Mouse (Mus musculus): Measurements from ENCODE around the gene Psmd3. TPM values are rescaled to one million over a fixed set of nuclear protein-coding genes. Genes with fewer than 3 reads are reported as not detected.
"Not testable (repeated sequence)": the region's sequence is repeated elsewhere in the genome, so short reads cannot be mapped to it uniquely, and the experiment has no call there.

Gene Psmd3
- total and polyA plus RNA-seq, 2 experiments = 54.6 to 158 TPM

- Histone ChIP-seq H3K27me3 (ENCODE audit: control insufficient read depth, insufficient read depth, low read length) (0 out of 2 replicates have a peak, but pooled peaks cover 7% of the 10 kb centered on the region), H3K4me1 (ENCODE audit: control insufficient read depth, insufficient read depth, low read length) (no peaks in the 10 kb centered on the region), H3K79me2 (ENCODE audit: control insufficient read depth, insufficient read depth, low read length) (no peaks in the 10 kb centered on the region), H3K36me3 (ENCODE audit: control insufficient read depth, insufficient read depth, low read length) (no peaks in the 10 kb centered on the region), H3K4me3 (ENCODE audit: insufficient read depth, low read depth, low read length) (no peak overlapping the region), H3K27ac (replicated peaks; ENCODE audit: insufficient read depth, low read depth, low read length) (no peak overlapping the region), H3K9ac (ENCODE audit: low read depth, low read length) (no peak overlapping the region)
- 47% methylated on average over 2 of the region's 2 CpGs for WGBS
- no peak for DNase-seq (ENCODE audit: extremely low read depth, low read depth, low spot score)
- TF ChIP-seq POLR2A (IDR thresholded peaks at IDR 0.05; ENCODE audit: extremely low read depth, insufficient read depth, low read length) = no peak
- no peak for TF ChIP-seq CTCF (IDR thresholded peaks at IDR 0.05; ENCODE audit: low read depth, low read length)
Observed at GRCm38 (mm10) chr11:98645946-98646345, 36.4 kb upstream of the Psmd3 start.

- Histone ChIP-seq H3K4me3 (ENCODE audit: insufficient read depth, low read depth, low read length) (no peak within 1 kb of the TSS), H3K9ac (ENCODE audit: low read depth, low read length) (no peak within 1 kb of the TSS), H3K79me2 (ENCODE audit: control insufficient read depth, insufficient read depth, low read length) (no peaks in the 10 kb centered on the region), H3K27me3 (ENCODE audit: control insufficient read depth, insufficient read depth, low read length) (0 out of 2 replicates have a peak, but pooled peaks cover 7% of the 10 kb centered on the region), H3K36me3 (ENCODE audit: control insufficient read depth, insufficient read depth, low read length) (no peaks in the 10 kb centered on the region), H3K27ac (replicated peaks; ENCODE audit: insufficient read depth, low read depth, low read length) (no peak within 1 kb of the TSS), H3K4me1 (ENCODE audit: control insufficient read depth, insufficient read depth, low read length) (no peaks in the 10 kb centered on the region)
- TF ChIP-seq POLR2A (IDR thresholded peaks at IDR 0.05; ENCODE audit: extremely low read depth, insufficient read depth, low read length) (no peak), CTCF (IDR thresholded peaks at IDR 0.05; ENCODE audit: low read depth, low read length) (no peak)
- 40% methylated on average over 2 of the region's 2 CpGs for WGBS
- DNase-seq (ENCODE audit: extremely low read depth, low read depth, low spot score) = no peak
Observed at GRCm38 (mm10) chr11:98646459-98646858, 35.9 kb upstream of the Psmd3 start, which contains the start of gene Gsdma2. TSS of gene Gsdma2 (plus strand) at chr11:98646759.

- not testable (repeated sequence) for H3K4me3 ChIP-seq (ENCODE audit: insufficient read depth, low read depth, low read length); H3K27ac ChIP-seq (replicated peaks; ENCODE audit: insufficient read depth, low read depth, low read length); H3K79me2 ChIP-seq (ENCODE audit: control insufficient read depth, insufficient read depth, low read length); H3K4me1 ChIP-seq (ENCODE audit: control insufficient read depth, insufficient read depth, low read length); H3K27me3 ChIP-seq (ENCODE audit: control insufficient read depth, insufficient read depth, low read length); H3K36me3 ChIP-seq (ENCODE audit: control insufficient read depth, insufficient read depth, low read length); H3K9ac ChIP-seq (ENCODE audit: low read depth, low read length)
- 8% methylated on average over 7 of the region's 7 CpGs for WGBS
- peak; percentile 21 for DNase-seq (ENCODE audit: extremely low read depth, low read depth, low spot score)
- peak; percentile 72 for TF ChIP-seq CTCF (IDR thresholded peaks at IDR 0.05; ENCODE audit: low read depth, low read length)
Observed at GRCm38 (mm10) chr11:98655076-98655475, 27.3 kb upstream of the Psmd3 start.

- Histone ChIP-seq H3K27ac (replicated peaks; ENCODE audit: insufficient read depth, low read depth, low read length) (no peak overlapping the region), H3K27me3 (ENCODE audit: control insufficient read depth, insufficient read depth, low read length) (no peaks in the 10 kb centered on the region), H3K79me2 (ENCODE audit: control insufficient read depth, insufficient read depth, low read length) (no peaks in the 10 kb centered on the region), H3K4me3 (ENCODE audit: insufficient read depth, low read depth, low read length) (no peak overlapping the region), H3K4me1 (ENCODE audit: control insufficient read depth, insufficient read depth, low read length) (no peaks in the 10 kb centered on the region), H3K9ac (ENCODE audit: low read depth, low read length) (no peak overlapping the region), H3K36me3 (ENCODE audit: control insufficient read depth, insufficient read depth, low read length) (no peaks in the 10 kb centered on the region)
- 13% methylated on average over 6 of the region's 6 CpGs for WGBS
- TF ChIP-seq CTCF (IDR thresholded peaks at IDR 0.05; ENCODE audit: low read depth, low read length) = peak; percentile 42
- TF ChIP-seq POLR2A (IDR thresholded peaks at IDR 0.05; ENCODE audit: extremely low read depth, insufficient read depth, low read length) = no peak
- peak; percentile 40 for DNase-seq (ENCODE audit: extremely low read depth, low read depth, low spot score)
Observed at GRCm38 (mm10) chr11:98660517-98660916, 21.8 kb upstream of the Psmd3 start.

- DNase-seq (ENCODE audit: extremely low read depth, low read depth, low spot score) = no peak
- Histone ChIP-seq H3K27ac (replicated peaks; ENCODE audit: insufficient read depth, low read depth, low read length) (no peak within 1 kb of the TSS), H3K4me3 (ENCODE audit: insufficient read depth, low read depth, low read length) (no peak within 1 kb of the TSS), H3K4me1 (ENCODE audit: control insufficient read depth, insufficient read depth, low read length) (no peaks in the 10 kb centered on the region), H3K9ac (ENCODE audit: low read depth, low read length) (no peak within 1 kb of the TSS), H3K79me2 (ENCODE audit: control insufficient read depth, insufficient read depth, low read length) (no peaks in the 10 kb centered on the region), H3K27me3 (ENCODE audit: control insufficient read depth, insufficient read depth, low read length) (no peaks in the 10 kb centered on the region), H3K36me3 (ENCODE audit: control insufficient read depth, insufficient read depth, low read length) (no peaks in the 10 kb centered on the region)
- TF ChIP-seq CTCF (IDR thresholded peaks at IDR 0.05; ENCODE audit: low read depth, low read length) (no peak), POLR2A (IDR thresholded peaks at IDR 0.05; ENCODE audit: extremely low read depth, insufficient read depth, low read length) (no peak)
- 50% methylated on average over 4 of the region's 4 CpGs for WGBS
Observed at GRCm38 (mm10) chr11:98664091-98664490, 18.3 kb upstream of the Psmd3 start, which contains the start of gene Gsdma. TSS of gene Gsdma (plus strand) at chr11:98664351.

GRCm38 (mm10) chr11:98668984-98669383 lies 13.4 kb upstream of the Psmd3 start:
- Histone ChIP-seq H3K4me1 (ENCODE audit: control insufficient read depth, insufficient read depth, low read length) (no peaks in the 10 kb centered on the region), H3K79me2 (ENCODE audit: control insufficient read depth, insufficient read depth, low read length) (no peaks in the 10 kb centered on the region), H3K27ac (replicated peaks; ENCODE audit: insufficient read depth, low read depth, low read length) (no peak overlapping the region), H3K9ac (ENCODE audit: low read depth, low read length) (no peak overlapping the region), H3K27me3 (ENCODE audit: control insufficient read depth, insufficient read depth, low read length) (0 out of 2 replicates have a peak, but pooled peaks cover 3% of the 10 kb centered on the region), H3K4me3 (ENCODE audit: insufficient read depth, low read depth, low read length) (no peak overlapping the region), H3K36me3 (ENCODE audit: control insufficient read depth, insufficient read depth, low read length) (no peaks in the 10 kb centered on the region)
- no peak for TF ChIP-seq POLR2A (IDR thresholded peaks at IDR 0.05; ENCODE audit: extremely low read depth, insufficient read depth, low read length)
- no peak for TF ChIP-seq CTCF (IDR thresholded peaks at IDR 0.05; ENCODE audit: low read depth, low read length)
- WGBS = 18% methylated on average over 2 of the region's 2 CpGs
- DNase-seq (ENCODE audit: extremely low read depth, low read depth, low spot score) = no peak

Data from liver, adult 2 months (tissue).